Mouse (Mus musculus): ENCODE measurements around the gene Cpne2.

- TF ChIP-seq POLR2A (IDR thresholded peaks at IDR 0.05; ENCODE audit: control insufficient read depth, extremely low read depth, insufficient read depth, low read length, poor library complexity) (no peak), CTCF (IDR thresholded peaks at IDR 0.05; ENCODE audit: borderline replicate concordance, control insufficient read depth, extremely low read depth, insufficient read depth, low read length, poor library complexity) (no peak)
These were observed 31.6 kb downstream of the Cpne2 start for GRCm38 (mm10) chr8:94564421-94564820.

Data from thymus, adult 2 months (tissue).